Mouse (Mus musculus): Measurements from ENCODE around the gene Csn1s1.

Csn1s1 gene

GRCm38 (mm10) chr5:87665908-87666307 lies at the start of gene Csn1s1:
TSS of gene Csn1s1 (plus strand) at chr5:87666208.
- no peak for DNase-seq

- no peak for DNase-seq
These were observed 43.3 kb upstream of the Csn1s1 start for GRCm38 (mm10) chr5:87622681-87623080.

- DNase-seq = peak; percentile 39 to 55
These were observed 23.2 kb upstream of the Csn1s1 start for GRCm38 (mm10) chr5:87642787-87643186.

- DNase-seq = no peak
These were observed 33.5 kb downstream of the Csn1s1 start, which contains the start of gene Csn2 for GRCm38 (mm10) chr5:87699530-87699929. TSS of gene Csn2 (minus strand) at chr5:87699630.

GRCm38 (mm10) chr5:87705891-87706290 lies 39.9 kb downstream of the Csn1s1 start:
- no peak for DNase-seq

Measured in cerebellum, postnatal 10 days (tissue).